ENCODE assay signal across 33 mouse cellular contexts in genomic region chr1:169977621-169978020, GRCm38 (mm10). TPM values are rescaled to one million over a fixed set of nuclear protein-coding genes. Genes with fewer than 3 reads are reported as not detected.
"Had no signal": no experiment of that assay in that cellular context is flagged by ENCODE, and none has a peak within 500 bp of the region (broad histone marks: within the 10 kb centered on the region; RNA-seq: fewer than 3 reads in every experiment).

No protein-coding gene starts in this region.

- H3K9ac ChIP-seq: heart, embryonic 13.5 days; heart, embryonic 15.5 days; hindbrain, embryonic 13.5 days; hindbrain, embryonic 15.5 days; intestine, embryonic 15.5 days; kidney, embryonic 15.5 days; limb, embryonic 13.5 days; limb, embryonic 15.5 days; liver, embryonic 12.5 days; liver, embryonic 14.5 days had no signal

- H3K4me2 ChIP-seq: heart, embryonic 11.5 days; heart, embryonic 13.5 days; heart, embryonic 15.5 days; hindbrain, embryonic 13.5 days; hindbrain, embryonic 15.5 days; intestine, embryonic 15.5 days; kidney, embryonic 15.5 days; limb, embryonic 13.5 days; limb, embryonic 15.5 days; liver, embryonic 12.5 days had no signal

- H3K27me3 ChIP-seq: heart, embryonic 13.5 days; heart, embryonic 15.5 days; hindbrain, embryonic 13.5 days; hindbrain, embryonic 15.5 days; intestine, embryonic 15.5 days; kidney, embryonic 15.5 days; limb, embryonic 13.5 days; limb, embryonic 15.5 days; liver, embryonic 12.5 days had no signal

- DNase-seq: gastrocnemius, adult 2 months; gastrocnemius, postnatal 10 days; gastrocnemius, postnatal 25 days; heart, adult 11 months; heart, adult 2 months; heart, postnatal 14 days; heart, postnatal 36 days; kidney, adult 2 months; kidney, adult 9 months; kidney, postnatal 14 days; kidney, postnatal 36 days; layer of hippocampus, adult 9-11 months; layer of hippocampus, postnatal 36 days; left cerebral cortex, postnatal 4 days had no signal

- ATAC-seq: inflammation-experienced regulatory T-cells, adult 6 months; intestine, embryonic 15.5 days; intestine, postnatal 0 days; liver, embryonic 12.5 days had no signal

- H3K27ac ChIP-seq: gastrocnemius, adult 2 months; heart, adult 2 months; heart, embryonic 13.5 days; heart, embryonic 15.5 days; hindbrain, embryonic 13.5 days; hindbrain, embryonic 15.5 days; intestine, embryonic 15.5 days; kidney, embryonic 15.5 days; kidney, postnatal 0 days; limb, embryonic 13.5 days; limb, embryonic 15.5 days; liver, embryonic 12.5 days; liver, embryonic 14.5 days had no signal

- H3K36me3 ChIP-seq: heart, embryonic 13.5 days; heart, embryonic 15.5 days; hindbrain, embryonic 13.5 days; hindbrain, embryonic 15.5 days; kidney, embryonic 15.5 days; liver, embryonic 12.5 days had no signal

- H3K9me3 ChIP-seq: heart, embryonic 13.5 days; heart, embryonic 15.5 days; hindbrain, embryonic 13.5 days; hindbrain, embryonic 15.5 days; intestine, embryonic 15.5 days; kidney, embryonic 15.5 days; limb, embryonic 13.5 days; limb, embryonic 15.5 days; liver, embryonic 12.5 days had no signal

- H3K4me1 ChIP-seq: hindbrain, embryonic 13.5 days; hindbrain, embryonic 15.5 days; intestine, embryonic 15.5 days; kidney, embryonic 15.5 days; limb, embryonic 13.5 days; limb, embryonic 15.5 days; liver, embryonic 12.5 days had no signal

- H3K4me3 ChIP-seq: gastrocnemius, adult 2 months; heart, adult 2 months; heart, embryonic 13.5 days; heart, embryonic 15.5 days; hindbrain, embryonic 13.5 days; hindbrain, embryonic 15.5 days; intestine, embryonic 15.5 days; kidney, embryonic 15.5 days; limb, embryonic 13.5 days; limb, embryonic 15.5 days; liver, embryonic 12.5 days had no signal

RNA-seq across cellular contexts. Expression of gene Ccdc190, which starts 49.2 kb away (rescaled TPM):
- total RNA-seq: gastrocnemius, adult 2 months; gastrocnemius, postnatal 10 days; gastrocnemius, postnatal 25 days; gastrocnemius, postnatal 4 days; heart, postnatal 36 days; hematopoietic stem cell, adult 5-6 weeks; liver, adult 2 months had no signal
- polyA plus RNA-seq: heart, embryonic 11.5 days; heart, embryonic 13.5 days; heart, embryonic 15.5 days; heart, postnatal 0 days; inflammation-experienced regulatory T-cells, adult 6 months; intestine, embryonic 15.5 days; intestine, postnatal 0 days; kidney, adult 2 months; kidney, embryonic 15.5 days; liver, adult 2 months; liver, embryonic 12.5 days; liver, embryonic 14.5 days; liver, embryonic 16.5 days had no signal
